Mouse (Mus musculus) brain, embryonic 14.5 days (tissue): Measurements from ENCODE around the gene Ccar1. TPM values are rescaled to one million over a fixed set of nuclear protein-coding genes. Genes with fewer than 3 reads are reported as not detected.
"Not testable (repeated sequence)": the region's sequence is repeated elsewhere in the genome, so short reads cannot be mapped to it uniquely, and the experiment has no call there.

Experiments used
- DNase-seq: peaks from one replicate; pipeline ENCODE4 v3.0.0-alpha.2; 2011; ENCODE audit warnings: low read depth
- CTCF ChIP-seq: fragments of 200-500 bp; IDR thresholded peaks from 2 replicates; pipeline ENCODE4 v1.5.1; 2012; ENCODE audit warnings: inconsistent platforms, mild to moderate bottlenecking, moderate library complexity, borderline replicate concordance; ENCODE audit not compliant: insufficient read depth, insufficient read length; ENCODE audit errors: extremely low read depth
- POLR2A ChIP-seq: fragments of 200-500 bp; IDR thresholded peaks from 2 replicates; pipeline ENCODE4 v1.6.1; 2012; ENCODE audit warnings: mild to moderate bottlenecking, inconsistent platforms, borderline replicate concordance; ENCODE audit not compliant: poor library complexity, insufficient read depth, insufficient read length, severe bottlenecking; ENCODE audit errors: extremely low read depth
- polyA plus RNA-seq: library from polyadenylated mRNA; depleted of rRNA; stranded (reverse); fragments of >200 nt; gene quantifications from 2 replicates; pipeline ENCODE4 v1.2.3, GENCODE M21; 2012; rRNA removed

The Ccar1 gene
- polyA plus RNA-seq, 1 experiment: 95.7 TPM

GRCm38 (mm10) chr10:62724936-62725335, 67.2 kb downstream of the Ccar1 start:
- no peak for TF ChIP-seq POLR2A
- TF ChIP-seq CTCF: no peak
- DNase-seq: no peak

- no peak for DNase-seq
- no peak for TF ChIP-seq CTCF
- TF ChIP-seq POLR2A: no peak
These were observed 69.4 kb downstream of the Ccar1 start for GRCm38 (mm10) chr10:62722701-62723100.

DNA sequence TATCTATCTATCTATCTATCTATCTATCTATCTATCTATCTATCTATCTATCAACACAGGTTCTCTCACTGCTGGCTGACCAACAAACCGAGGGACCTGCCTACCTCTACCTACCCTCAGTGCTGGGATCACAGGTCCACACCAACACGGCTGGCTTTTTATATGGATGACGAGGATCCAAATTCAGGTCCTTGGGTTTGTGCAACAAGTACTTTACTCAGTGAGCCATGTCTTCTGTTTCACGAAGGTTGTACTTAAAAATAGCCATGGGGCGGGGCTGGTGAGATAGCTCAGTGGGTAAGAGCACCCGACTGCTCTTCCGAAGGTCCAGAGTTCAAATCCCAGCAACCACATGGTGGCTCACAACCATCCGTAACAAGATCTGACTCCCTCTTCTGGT, 71.5 kb downstream of the Ccar1 start:
- not testable (repeated sequence) for DNase-seq

DNA sequence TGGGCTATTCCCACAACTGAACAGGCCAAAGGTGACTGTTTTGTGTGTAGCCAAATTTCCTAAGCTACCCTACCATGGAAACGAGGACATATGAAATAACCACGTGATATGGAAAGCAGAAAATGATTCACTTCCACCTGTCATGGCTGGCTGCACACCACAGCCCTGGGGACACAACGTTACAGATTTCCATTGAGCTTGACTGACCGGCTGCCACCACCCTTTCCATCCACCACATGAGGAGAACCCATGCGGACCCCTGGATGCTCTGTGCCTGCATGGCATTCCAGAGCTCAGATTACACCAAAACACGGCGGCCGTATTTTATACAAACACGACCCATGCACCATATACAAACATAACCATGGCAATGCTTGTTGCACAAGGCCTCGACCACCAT, 78.6 kb downstream of the Ccar1 start:
- TF ChIP-seq POLR2A (no peak), CTCF (no peak)
- DNase-seq: no peak

DNA sequence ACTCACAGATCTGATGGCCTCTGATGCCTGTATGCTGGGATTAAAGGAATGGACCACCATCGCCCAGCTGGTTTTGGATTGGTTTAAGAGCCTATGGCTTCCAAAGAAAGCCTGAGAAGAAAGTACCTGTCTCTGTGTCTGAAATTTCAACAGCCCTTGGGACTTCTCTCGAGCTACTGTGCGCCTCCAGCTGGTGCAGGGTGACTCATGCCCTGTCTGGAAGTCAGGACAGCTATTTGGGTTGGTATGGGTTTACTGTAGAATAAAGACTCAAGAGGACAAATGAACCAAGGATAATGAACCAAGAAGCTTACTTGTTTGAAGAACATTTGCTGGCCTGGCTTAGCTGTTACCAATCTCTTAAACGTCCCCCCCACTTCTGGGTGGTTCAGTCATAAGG, 88.5 kb downstream of the Ccar1 start:
- no peak for DNase-seq

GRCm38 (mm10) chr10:62702436-62702835, 89.7 kb downstream of the Ccar1 start:
- DNase-seq: no peak
- TF ChIP-seq POLR2A: no peak
- TF ChIP-seq CTCF: no peak

More for the DNA sequence above, 88.5 kb downstream of the Ccar1 start:
- TF ChIP-seq POLR2A: no peak
- TF ChIP-seq CTCF: no peak

Other genes with a start within 250 kb of the Ccar1 start
- 54.2 and 71.8 TPM in 2 replicates for gene Kif1bp, start 213.8 kb downstream of the Ccar1 start, polyA plus RNA-seq
- gene Ddx21, start 190.0 kb downstream of the Ccar1 start, polyA plus RNA-seq: 39.6 and 42.1 TPM in 2 replicates
- 63.0 and 66.6 TPM in 2 replicates for gene Ddx50, start 141.1 kb downstream of the Ccar1 start, polyA plus RNA-seq
- 1.8 and 4.1 TPM in 2 replicates for gene Stox1, start 66.2 kb downstream of the Ccar1 start, polyA plus RNA-seq
- gene Tet1, start 116.7 kb upstream of the Ccar1 start, polyA plus RNA-seq: 7.1 and 10.1 TPM in 2 replicates
- 16.2 and 16.8 TPM in 2 replicates for gene Slc25a16, start 128.3 kb upstream of the Ccar1 start, polyA plus RNA-seq
- gene Dna2, start 154.7 kb upstream of the Ccar1 start, polyA plus RNA-seq: 11.0 and 16.7 TPM in 2 replicates
- 32.5 and 39.0 TPM in 2 replicates for gene Rufy2, start 187.9 kb upstream of the Ccar1 start, polyA plus RNA-seq
- 137 and 177 TPM in 2 replicates for gene Hnrnph3, start 231.9 kb upstream of the Ccar1 start, polyA plus RNA-seq
- 1.7 and 1.9 TPM in 2 replicates for gene Pbld2, start 232.0 kb upstream of the Ccar1 start, polyA plus RNA-seq